Mouse (Mus musculus) heart, postnatal 0 days (tissue): ENCODE results near the gene Gdap2. TPM values are rescaled to one million over a fixed set of nuclear protein-coding genes. Genes with fewer than 3 reads are reported as not detected.
A peak's percentile ranks its signal among the peaks of the same experiment; 100 is the strongest.

ENCODE experiments used
- ATAC-seq: fragments of 200-750 bp; cut with Nextera tagmentation; 2 replicates; pipeline ENCODE4 v1.8.0; 2017; ENCODE audit warnings: low read depth, moderate number of reproducible peaks, moderate library complexity; ENCODE audit not compliant: insufficient read depth
- DNase-seq: peaks from one replicate; pipeline ENCODE4 v3.0.0-alpha.2; 2016; ENCODE audit warnings: low spot score
- H3K27ac ChIP-seq: fragments of 300-500 bp; sonication (generic); 2 replicates; pipeline ENCODE4 v1.5.1; 2014; ENCODE audit warnings: low read depth, mild to moderate bottlenecking
- H3K27me3 ChIP-seq: fragments of 300-500 bp; sonication (generic); 2 replicates; pipeline ENCODE4 v1.6.1; 2014; ENCODE audit warnings: low read length, mixed read lengths; ENCODE audit not compliant: control insufficient read depth, insufficient read depth
- H3K36me3 ChIP-seq: fragments of 300-500 bp; sonication (generic); replicated peaks from 2 replicates; pipeline ENCODE4 v1.6.1; 2014; ENCODE audit warnings: low read length, mixed read lengths; ENCODE audit not compliant: control insufficient read depth, insufficient read depth
- H3K4me1 ChIP-seq: fragments of 300-500 bp; sonication (generic); 2 replicates; pipeline ENCODE4 v1.6.1; 2014; ENCODE audit warnings: antibody characterized with exemption; ENCODE audit not compliant: control insufficient read depth, insufficient read depth
- H3K4me2 ChIP-seq: fragments of 300-500 bp; sonication (generic); 2 replicates; pipeline ENCODE4 v1.6.1; 2014; ENCODE audit warnings: low read depth, mild to moderate bottlenecking, low read length, moderate library complexity
- H3K4me3 ChIP-seq: fragments of 300-500 bp; sonication (generic); 2 replicates; pipeline ENCODE4 v1.5.1; 2014; ENCODE audit warnings: low read depth, low read length
- H3K9ac ChIP-seq: fragments of 300-500 bp; sonication (generic); replicated peaks from 2 replicates; pipeline ENCODE4 v1.6.1; 2014; ENCODE audit warnings: low read depth, low read length, mixed read lengths
- H3K9me3 ChIP-seq: fragments of 300-500 bp; sonication (generic); replicated peaks from 2 replicates; pipeline ENCODE4 v1.6.1; 2016; ENCODE audit warnings: low read length; ENCODE audit not compliant: control insufficient read depth
- CTCF ChIP-seq: IDR thresholded peaks from 2 replicates; pipeline ENCODE4 v1.5.1; 2016; ENCODE audit warnings: antibody characterized with exemption, control low read depth, low read depth
- EP300 ChIP-seq: IDR thresholded peaks from 2 replicates; pipeline ENCODE4 v1.6.1; 2016; ENCODE audit warnings: antibody characterized with exemption, low read depth
- WGBS: fragments of 180-500 bp; shearing (Covaris S2); extraction: QIAGEN DNeasy Blood & Tissue Kit; methylation state at CpG from one replicate; pipeline ENCODE4 v1.1.7; 2014; 5-methylcytosine and 5-hydroxymethylcytosine counted together
- polyA plus RNA-seq: library from polyadenylated mRNA; unstranded; fragments of >200 nt; fragmentation: Nextera tagmentation; extraction: Ambion mirVana; gene quantifications from 2 replicates; pipeline ENCODE4 v1.2.1, GENCODE M21; 2015
- total RNA-seq: library from RNA; depleted of rRNA; stranded (reverse); fragments of >200 nt; gene quantifications from 2 replicates; pipeline ENCODE4 v1.2.3, GENCODE M21; 2014; ENCODE audit warnings: low replicate concordance; rRNA removed

The Gdap2 gene
- total RNA-seq (12.1 and 26.2 TPM in 2 replicates), polyA plus RNA-seq (14.1 and 17.8 TPM in 2 replicates)

GRCm38 (mm10) chr3:100162315-100163105 is at the start of gene Gdap2, which contains the start of gene Wdr3:
TSS of gene Gdap2 (plus strand) at chr3:100162381.
TSS of gene Wdr3 (minus strand) at chr3:100162407.
- DNase-seq (peak; percentile 94), ATAC-seq (peak; percentile 96)
- Histone ChIP-seq H3K4me3 (peak within 1 kb of the TSS; percentile 86), H3K9me3 (no peaks in the 10 kb centered on the region), H3K4me2 (peak within 1 kb of the TSS; percentile 76), H3K27ac (peak within 1 kb of the TSS; percentile 90), H3K36me3 (peaks cover 11% of the 10 kb centered on the region), H3K9ac (peak within 1 kb of the TSS; percentile 79), H3K4me1 (peaks cover 4% of the 10 kb centered on the region; the same call in 1 of the 2 replicates), H3K27me3 (no peaks in the 10 kb centered on the region)
- TF ChIP-seq EP300, result no peak
- no peak for TF ChIP-seq CTCF
- under 1% methylated on average over 49 of the region's 55 CpGs for WGBS

- WGBS, result 75% methylated on average over 2 of the region's 2 CpGs
- no peak for DNase-seq
- Histone ChIP-seq H3K4me1 (no peaks in the 10 kb centered on the region), H3K9me3 (no peaks in the 10 kb centered on the region), H3K4me3 (no peak overlapping the region), H3K36me3 (no peaks in the 10 kb centered on the region), H3K27ac (no peak overlapping the region), H3K4me2 (no peak overlapping the region), H3K27me3 (no peaks in the 10 kb centered on the region), H3K9ac (no peak overlapping the region)
- no peak for ATAC-seq
- no peak for TF ChIP-seq CTCF
- TF ChIP-seq EP300, result no peak
Observed at GRCm38 (mm10) chr3:100118681-100119080, 43.5 kb upstream of the Gdap2 start.

GRCm38 (mm10) chr3:100121961-100122360 is 40.2 kb upstream of the Gdap2 start:
- H3K4me2 ChIP-seq, result no peak overlapping the region
- no peak for DNase-seq
- H3K4me3 ChIP-seq, result no peak overlapping the region
- no peak overlapping the region for H3K27ac ChIP-seq
- 61% methylated on average over 2 of the region's 2 CpGs for WGBS
- no peaks in the 10 kb centered on the region for H3K9me3 ChIP-seq
- no peaks in the 10 kb centered on the region for H3K27me3 ChIP-seq
- no peak for ATAC-seq
- no peak overlapping the region for H3K9ac ChIP-seq
- TF ChIP-seq EP300 (no peak), CTCF (no peak)
- no peaks in the 10 kb centered on the region for H3K4me1 ChIP-seq
- H3K36me3 ChIP-seq, result no peaks in the 10 kb centered on the region

GRCm38 (mm10) chr3:100122445-100122844 is 39.7 kb upstream of the Gdap2 start:
- H3K4me3 ChIP-seq, result no peak overlapping the region
- 45% methylated on average over 1 of the region's 1 CpGs for WGBS
- H3K27me3 ChIP-seq, result no peaks in the 10 kb centered on the region
- no peaks in the 10 kb centered on the region for H3K4me1 ChIP-seq
- no peak overlapping the region for H3K9ac ChIP-seq
- H3K27ac ChIP-seq, result no peak overlapping the region
- H3K4me2 ChIP-seq, result no peak overlapping the region
- DNase-seq (no peak), ATAC-seq (no peak)
- no peaks in the 10 kb centered on the region for H3K36me3 ChIP-seq
- TF ChIP-seq EP300, result no peak
- H3K9me3 ChIP-seq, result no peaks in the 10 kb centered on the region

- Histone ChIP-seq H3K9ac (0 out of 2 replicates have a peak overlapping the region, but pooled peaks have one; percentile 79), H3K36me3 (peaks cover 28% of the 10 kb centered on the region), H3K4me2 (peak overlapping the region; percentile 76; the same call in 1 of the 2 replicates), H3K9me3 (no peaks in the 10 kb centered on the region), H3K4me3 (no peak overlapping the region), H3K4me1 (peaks cover 4% of the 10 kb centered on the region; the same call in 1 of the 2 replicates), H3K27ac (no peak overlapping the region), H3K27me3 (no peaks in the 10 kb centered on the region)
- TF ChIP-seq CTCF (no peak), EP300 (no peak)
- no peak for DNase-seq
- no peak for ATAC-seq
- 85% methylated on average over 15 of the region's 15 CpGs for WGBS
Observed at GRCm38 (mm10) chr3:100160682-100161445, 1.3 kb upstream of the Gdap2 start.
